In genomic region chr5:138776346-138776745, GRCm38 (mm10) we compare ENCODE assay signal across 10 mouse cellular contexts. TPM values are rescaled to one million over a fixed set of nuclear protein-coding genes. Genes with fewer than 3 reads are reported as not detected.
A peak's percentile ranks its signal among the peaks of the same experiment; 100 is the strongest.
DNase-seq lines count a peak whose midpoint lies in the region; ATAC-seq lines count a peak whose summit lies in the region.
"Had no signal": no experiment of that assay in that cellular context is flagged by ENCODE, and none has a peak within 500 bp of the region (broad histone marks: within the 10 kb centered on the region; RNA-seq: fewer than 3 reads in every experiment).

No protein-coding gene starts in this region.

- H3K4me3 ChIP-seq in hindbrain, embryonic 12.5 days: no peak overlapping the region

- H3K27me3 ChIP-seq in hindbrain, embryonic 12.5 days: no peaks in the 10 kb centered on the region

- intact Hi-C loops in left cerebral cortex, postnatal 25 days (cut with DNase I): no loop called here
- intact Hi-C loops in gastrocnemius, postnatal 14 days (cut with DNase I; ENCODE audit: low total_unique reads): no loop called here

- H3K4me2 ChIP-seq in hindbrain, embryonic 12.5 days (replicated peaks): no peak overlapping the region

- H3K36me3 ChIP-seq in hindbrain, embryonic 12.5 days: peaks cover 26% of the 10 kb centered on the region

- peak; percentile 44 for DNase-seq in left cerebral cortex, adult 11 months (ENCODE audit: low spot score)
- no peak for DNase-seq in left cerebral cortex, postnatal 25 days (ENCODE audit: low spot score in 2 of 2)
- peak; percentile 29 for DNase-seq in gastrocnemius, postnatal 14 days
- DNase-seq in layer of hippocampus, postnatal 10 days (ENCODE audit: low spot score in 2 of 2): peak; percentile 27 to 47
- DNase-seq in ovary, adult 18-20 months (ENCODE audit: low spot score): no peak
- DNase-seq: embryo, embryonic 11 days had no signal

- H3K9me3 ChIP-seq in hindbrain, embryonic 12.5 days (replicated peaks): no peaks in the 10 kb centered on the region

- ATAC-seq in megakaryocyte progenitor cell, adult 5-6 weeks (replicated peaks; ENCODE audit: poor library complexity): peak; percentile 38
- ATAC-seq in hindbrain, embryonic 12.5 days (ENCODE audit: low FRiP score): no peak

- no peak overlapping the region for H3K27ac ChIP-seq in hindbrain, embryonic 12.5 days

- H3K4me1 ChIP-seq in hindbrain, embryonic 12.5 days: peaks cover 34% of the 10 kb centered on the region

- no peak overlapping the region for H3K9ac ChIP-seq in hindbrain, embryonic 12.5 days

- 71% methylated on average over 1 of the region's 1 CpGs for WGBS in hindbrain, embryonic 12.5 days

RNA-seq across cellular contexts. Expression of gene Fam20c, which starts 22.0 kb away (rescaled TPM):
- total RNA-seq in left cerebral cortex, postnatal 25 days (2021): 10 to 100 TPM; 39.0 to 40.2 TPM
- 10 to 100 TPM; 13.6 to 31.5 TPM for total RNA-seq in gastrocnemius, postnatal 14 days (2021)
- total RNA-seq in layer of hippocampus, postnatal 10 days (2021): 10 to 100 TPM; 49.9 to 51.5 TPM
- total RNA-seq in megakaryocyte progenitor cell, adult 5-6 weeks (2015): 2.0 and 3.4 TPM in 2 replicates
- total RNA-seq in megakaryocyte progenitor cell, adult 5-6 weeks (2017): 2.5 and 6.3 TPM in 2 replicates
- polyA plus RNA-seq in hindbrain, embryonic 12.5 days (2016; fragmentation: Nextera tagmentation; extraction: Ambion mirVana): 44.1 and 45.8 TPM in 2 replicates

RNA-seq across cellular contexts. Expression of gene Gm5294, which starts 43.5 kb away (rescaled TPM):
- total RNA-seq in left cerebral cortex, postnatal 25 days (2021): not detected
- not detected for total RNA-seq in gastrocnemius, postnatal 14 days (2021)
- total RNA-seq in layer of hippocampus, postnatal 10 days (2021): not detected
- not detected in 2 replicates for total RNA-seq in megakaryocyte progenitor cell, adult 5-6 weeks (2015)
- not detected in 2 replicates for total RNA-seq in megakaryocyte progenitor cell, adult 5-6 weeks (2017)
- polyA plus RNA-seq in hindbrain, embryonic 12.5 days (2016; fragmentation: Nextera tagmentation; extraction: Ambion mirVana): 0.46 and 0.64 TPM in 2 replicates
- total RNA-seq: layer of hippocampus, postnatal 36 days had no signal
- polyA plus RNA-seq: heart, embryonic 14.5 days had no signal

Comparison
In these comparisons a context has a peak if more than half of its experiments do, and no peak if none do; other contexts are left out.
1. DNase-seq: peak in left cerebral cortex, adult 11 months (single experiment), gastrocnemius, postnatal 14 days (single experiment) and layer of hippocampus, postnatal 10 days (2 of 2); none in left cerebral cortex, postnatal 25 days (0 of 2) and ovary, adult 18-20 months (single experiment).